Mouse (Mus musculus): ENCODE results near the gene AC129217.1. TPM values are rescaled to one million over a fixed set of nuclear protein-coding genes. Genes with fewer than 3 reads are reported as not detected.

The AC129217.1 gene
- total RNA-seq, 2 experiments from 2014 or later: 8.7 to 10.4 TPM

Other genes with a start within 250 kb of the AC129217.1 start
- gene Slc22a8, start 238.5 kb upstream of the AC129217.1 start, total RNA-seq (2023): not detected
- not detected for gene Slc22a6, start 211.7 kb upstream of the AC129217.1 start, total RNA-seq (2023)
- gene Chrm1, start 166.0 kb upstream of the AC129217.1 start, total RNA-seq (2023): not detected
- 100 to 1,000 TPM; 180 to 183 TPM for gene Slc3a2, start 106.4 kb upstream of the AC129217.1 start, total RNA-seq (2023)
- gene Wdr74, start 93.9 kb upstream of the AC129217.1 start, total RNA-seq (2023): 10 to 100 TPM; 76.8 to 87.1 TPM
- gene 1700092M07Rik, start 89.1 kb upstream of the AC129217.1 start, total RNA-seq (2023): 1 to 10 TPM; 2.0 to 8.3 TPM
- gene Stx5a, start 88.4 kb upstream of the AC129217.1 start, total RNA-seq (2023): 100 to 1,000 TPM; 223 to 260 TPM
- gene Nxf1, start 72.7 kb upstream of the AC129217.1 start, total RNA-seq (2023): 100 to 1,000 TPM; 409 to 456 TPM
- 10 to 100 TPM; 30.9 to 34.0 TPM for gene Tmem223, start 58.8 kb upstream of the AC129217.1 start, total RNA-seq (2023)
- gene Tmem179b, start 55.3 kb upstream of the AC129217.1 start, total RNA-seq (2023): 10 to 100 TPM; 79.4 to 81.3 TPM
- gene Taf6l, start 43.4 kb upstream of the AC129217.1 start, total RNA-seq (2023): 10 to 100 TPM; 24.0 to 26.3 TPM
- gene Polr2g, start 31.2 kb upstream of the AC129217.1 start, total RNA-seq (2023): 10 to 100 TPM; 65.9 to 76.1 TPM
- 1 to 10 TPM; 2.3 to 4.3 TPM for gene Zbtb3, start 27.2 kb upstream of the AC129217.1 start, total RNA-seq (2023)
- gene Ttc9c, start 10.4 kb upstream of the AC129217.1 start, total RNA-seq (2023): 10 to 100 TPM; 33.8 to 36.0 TPM
- gene Hnrnpul2, start 9.8 kb upstream of the AC129217.1 start, total RNA-seq (2023): 100 to 1,000 TPM; 125 TPM
- 10 to 100 TPM; 55.4 to 56.3 TPM for gene Bscl2, start 7.7 kb downstream of the AC129217.1 start, total RNA-seq (2023)
- under 1 TPM in 1 of 2 experiments, not detected in 1; 0.32 TPM for gene Gng3, start 9.4 kb downstream of the AC129217.1 start, total RNA-seq (2023)
- gene Lrrn4cl, start 21.0 kb downstream of the AC129217.1 start, total RNA-seq (2023): 1 to 10 TPM; 1.1 TPM
- 100 to 1,000 TPM; 134 to 139 TPM for gene Ubxn1, start 41.7 kb downstream of the AC129217.1 start, total RNA-seq (2023)
- 10 to 100 TPM; 21.7 to 24.6 TPM for gene Uqcc3, start 51.1 kb downstream of the AC129217.1 start, total RNA-seq (2023)
- 10 to 100 TPM; 11.1 to 35.5 TPM for gene Lbhd1, start 54.0 kb downstream of the AC129217.1 start, total RNA-seq (2023)
- gene Gm49403, start 54.2 kb downstream of the AC129217.1 start, total RNA-seq (2023): not detected
- 10 to 100 TPM; 40.7 to 46.3 TPM for gene 1810009A15Rik, start 59.1 kb downstream of the AC129217.1 start, total RNA-seq (2023)
- gene Gm49416, start 59.2 kb downstream of the AC129217.1 start, total RNA-seq (2023): 1 to 10 TPM; 1.1 to 5.3 TPM
- gene Ints5, start 63.2 kb downstream of the AC129217.1 start, total RNA-seq (2023): 10 to 100 TPM; 24.6 to 25.0 TPM
- gene Ganab, start 68.3 kb downstream of the AC129217.1 start, total RNA-seq (2023): 100 to 1,000 TPM; 172 to 180 TPM
- gene B3gat3, start 90.6 kb downstream of the AC129217.1 start, total RNA-seq (2023): 10 to 100 TPM; 76.7 to 80.8 TPM
- 1 to 10 TPM; 3.3 to 5.6 TPM for gene Rom1, start 99.6 kb downstream of the AC129217.1 start, total RNA-seq (2023)
- gene Eml3, start 99.8 kb downstream of the AC129217.1 start, total RNA-seq (2023): 100 to 1,000 TPM in 1 of 2 experiments, 10 to 100 TPM in 1; 97.3 to 108 TPM
- gene Mta2, start 112.1 kb downstream of the AC129217.1 start, total RNA-seq (2023): 100 to 1,000 TPM; 217 to 227 TPM
- gene Tut1, start 124.1 kb downstream of the AC129217.1 start, total RNA-seq (2023): 10 to 100 TPM; 41.2 to 44.8 TPM
- 100 to 1,000 TPM; 517 to 551 TPM for gene Eef1g, start 137.3 kb downstream of the AC129217.1 start, total RNA-seq (2023)
- gene Ahnak, start 159.5 kb downstream of the AC129217.1 start, total RNA-seq (2023): 100 to 1,000 TPM in 1 of 2 experiments, 10 to 100 TPM in 1; 94.3 to 151 TPM

Measured in B cell, adult 67 days (primary cell).